Mouse (Mus musculus) kidney, adult 2 months (tissue): ENCODE results near the gene Pdss2. TPM values are rescaled to one million over a fixed set of nuclear protein-coding genes. Genes with fewer than 3 reads are reported as not detected.

Source experiments
- DNase-seq: peaks from one replicate; pipeline ENCODE4 v3.0.0; 2021
- H3K27ac ChIP-seq: fragments of 200-500 bp; 2 replicates; pipeline ENCODE4 v1.5.1; 2012; ENCODE audit warnings: low read depth, low read length, control low read depth, inconsistent platforms; ENCODE audit not compliant: insufficient read depth
- H3K27me3 ChIP-seq: fragments of 200-500 bp; replicated peaks from 2 replicates; pipeline ENCODE4 v1.6.1; 2012; ENCODE audit warnings: mild to moderate bottlenecking, moderate library complexity, low read length, inconsistent platforms; ENCODE audit not compliant: control insufficient read depth, insufficient read depth
- H3K36me3 ChIP-seq: fragments of 200-500 bp; 2 replicates; pipeline ENCODE4 v1.6.1; 2012; ENCODE audit warnings: mild to moderate bottlenecking, moderate library complexity, low read length, inconsistent platforms; ENCODE audit not compliant: control insufficient read depth, insufficient read depth
- H3K4me1 ChIP-seq: fragments of 200-500 bp; 2 replicates; pipeline ENCODE4 v1.6.1; 2011; ENCODE audit warnings: low read length; ENCODE audit not compliant: control insufficient read depth, insufficient read depth
- H3K4me3 ChIP-seq: fragments of 200-500 bp; 2 replicates; pipeline ENCODE4 v1.5.1; 2011; ENCODE audit warnings: mild to moderate bottlenecking, low read depth, low read length, control low read depth; ENCODE audit not compliant: insufficient read depth
- CTCF ChIP-seq: fragments of 200-500 bp; conservative IDR thresholded peaks from 2 replicates; pipeline ENCODE4 v1.5.1; 2011; ENCODE audit warnings: low read depth, mild to moderate bottlenecking, control low read depth, low read length, moderate library complexity, mixed read lengths; ENCODE audit not compliant: insufficient read depth, insufficient read length
- POLR2A ChIP-seq: fragments of 200-500 bp; IDR thresholded peaks from one replicate; pipeline ENCODE4 v1.6.1; 2011; ENCODE audit warnings: low read depth, low read length, control low read depth
- WGBS: fragments of 180-500 bp; shearing (Covaris S2); methylation state at CpG from one replicate; pipeline ENCODE4 v1.1.7; 2018; 5-methylcytosine and 5-hydroxymethylcytosine counted together
- polyA plus RNA-seq: library from polyadenylated mRNA; depleted of rRNA; stranded (reverse); fragments of >200 nt; gene quantifications from 2 replicates; pipeline ENCODE4 v1.2.3, GENCODE M21; 2012

Gene Pdss2
- polyA plus RNA-seq, 1 experiment, result 16.8 TPM

DNA sequence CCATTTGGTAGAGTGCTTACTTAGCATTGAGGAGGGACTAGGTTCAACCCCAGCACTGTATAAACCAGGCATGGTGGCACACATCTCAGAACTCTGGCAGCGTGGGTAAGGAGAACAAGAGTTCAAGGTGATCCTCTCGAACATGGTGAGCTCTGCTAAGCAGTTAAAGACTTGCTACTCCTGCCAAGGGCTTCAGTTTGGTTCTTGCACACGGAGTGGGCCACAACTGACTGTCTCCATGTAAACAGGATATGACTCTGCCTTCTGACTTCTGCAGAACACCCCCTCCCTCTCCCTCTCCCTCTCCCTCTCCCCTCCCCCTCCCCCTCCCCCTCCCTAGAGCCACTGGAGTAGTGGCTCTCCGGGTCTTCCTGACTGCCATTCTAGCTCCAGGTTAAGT lies 109.4 kb downstream of the Pdss2 start:
- whole genome bisulfite sequencing, result 46% methylated on average over 4 of the region's 4 CpGs

GRCm38 (mm10) chr10:43331931-43332701 lies 110.8 kb downstream of the Pdss2 start:
- Histone ChIP-seq H3K4me3 (no peak overlapping the region), H3K4me1 (no peaks in the 10 kb centered on the region), H3K27me3 (no peaks in the 10 kb centered on the region), H3K27ac (no peak overlapping the region), H3K36me3 (no peaks in the 10 kb centered on the region)
- WGBS, result 54% methylated on average over 15 of the region's 15 CpGs
- no peak for DNase-seq
- TF ChIP-seq CTCF, result no peak
- no peak for TF ChIP-seq POLR2A

More for the DNA sequence above, 109.4 kb downstream of the Pdss2 start:
- H3K36me3 ChIP-seq, result no peaks in the 10 kb centered on the region
- no peak overlapping the region for H3K4me3 ChIP-seq
- H3K27ac ChIP-seq, result no peak overlapping the region
- DNase-seq, result no peak
- TF ChIP-seq CTCF (no peak), POLR2A (no peak)
- no peaks in the 10 kb centered on the region for H3K27me3 ChIP-seq
- no peaks in the 10 kb centered on the region for H3K4me1 ChIP-seq

- Histone ChIP-seq H3K36me3 (no peaks in the 10 kb centered on the region), H3K4me3 (no peak overlapping the region), H3K27me3 (no peaks in the 10 kb centered on the region), H3K27ac (no peak overlapping the region), H3K4me1 (0 out of 2 replicates have a peak, but pooled peaks cover 2% of the 10 kb centered on the region)
- 85% methylated on average over 4 of the region's 4 CpGs for WGBS
- TF ChIP-seq CTCF (no peak), POLR2A (no peak)
- DNase-seq, result no peak
Measured at GRCm38 (mm10) chr10:43335874-43336273, 114.6 kb downstream of the Pdss2 start.

- DNase-seq, result no peak
- 99% methylated on average over 2 of the region's 2 CpGs for WGBS
- Histone ChIP-seq H3K4me1 (0 out of 2 replicates have a peak, but pooled peaks cover 2% of the 10 kb centered on the region), H3K36me3 (no peaks in the 10 kb centered on the region), H3K27me3 (no peaks in the 10 kb centered on the region), H3K27ac (no peak overlapping the region), H3K4me3 (no peak overlapping the region)
- TF ChIP-seq POLR2A (no peak), CTCF (no peak)
Measured at GRCm38 (mm10) chr10:43337110-43337509, 115.8 kb downstream of the Pdss2 start.

- TF ChIP-seq CTCF (no peak), POLR2A (no peak)
- H3K27ac ChIP-seq, result no peak overlapping the region
- H3K36me3 ChIP-seq, result no peaks in the 10 kb centered on the region
- 78% methylated on average over 10 of the region's 10 CpGs for WGBS
- H3K4me3 ChIP-seq, result no peak overlapping the region
- 0 out of 2 replicates have a peak, but pooled peaks cover 2% of the 10 kb centered on the region for H3K4me1 ChIP-seq
- H3K27me3 ChIP-seq, result no peaks in the 10 kb centered on the region
- DNase-seq, result no peak
Measured at GRCm38 (mm10) chr10:43339811-43340210, 118.5 kb downstream of the Pdss2 start.

DNA sequence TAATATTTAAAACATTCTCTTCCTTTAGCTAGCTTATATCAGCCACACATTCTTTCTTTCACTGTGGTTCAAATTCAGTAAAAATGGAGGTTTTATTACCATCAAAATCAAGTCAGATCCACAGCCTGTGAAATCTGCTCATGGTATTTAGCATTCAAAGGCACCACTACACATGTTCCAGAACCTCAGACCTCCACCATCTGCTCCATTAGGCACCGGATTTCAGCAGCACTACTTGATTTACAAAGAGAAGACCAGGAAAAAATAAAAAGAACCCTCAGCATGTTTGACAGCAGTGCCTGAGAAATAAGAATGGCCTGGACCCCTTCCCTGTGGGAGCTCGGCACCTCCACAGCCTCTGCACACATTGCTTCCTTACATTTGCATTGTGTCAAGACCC lies 128.4 kb downstream of the Pdss2 start:
- no peak overlapping the region for H3K4me3 ChIP-seq
- WGBS, result 86% methylated on average over 2 of the region's 2 CpGs
- no peak overlapping the region for H3K27ac ChIP-seq
- no peak for DNase-seq
- TF ChIP-seq POLR2A (no peak), CTCF (no peak)
- no peaks in the 10 kb centered on the region for H3K36me3 ChIP-seq
- no peaks in the 10 kb centered on the region for H3K27me3 ChIP-seq
- H3K4me1 ChIP-seq, result peaks cover 2% of the 10 kb centered on the region; the same call in 1 of the 2 replicates

DNA sequence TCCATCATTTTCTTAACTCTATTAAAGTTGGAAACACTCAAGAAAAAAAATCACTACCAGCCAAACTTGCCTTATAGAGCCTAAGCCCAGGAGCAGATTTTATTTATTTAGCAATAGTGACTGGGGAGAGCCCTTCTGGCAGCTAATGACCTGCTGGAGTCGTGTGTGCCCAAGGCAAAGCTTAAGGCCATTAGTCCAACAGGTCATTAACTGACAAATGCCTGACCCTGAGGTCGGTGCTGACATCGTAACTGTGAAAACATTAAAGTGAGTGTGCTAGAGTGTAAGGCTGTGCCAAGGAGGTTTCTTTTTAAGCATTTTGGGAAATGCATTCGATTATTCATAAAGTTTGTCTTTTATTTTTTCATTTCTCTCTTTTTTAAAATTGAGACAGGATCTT lies 136.6 kb downstream of the Pdss2 start:
- peak; percentile 42 for DNase-seq
- TF ChIP-seq CTCF, result no peak
- no peak for TF ChIP-seq POLR2A

GRCm38 (mm10) chr10:43362947-43363346 lies 141.7 kb downstream of the Pdss2 start:
- WGBS, result 97% methylated on average over 6 of the region's 6 CpGs
- no peaks in the 10 kb centered on the region for H3K36me3 ChIP-seq

More for the DNA sequence above, 136.6 kb downstream of the Pdss2 start:
- Histone ChIP-seq H3K4me3 (no peak overlapping the region), H3K27me3 (no peaks in the 10 kb centered on the region), H3K4me1 (peaks cover 8% of the 10 kb centered on the region), H3K27ac (no peak overlapping the region), H3K36me3 (no peaks in the 10 kb centered on the region)
- 37% methylated on average over 4 of the region's 4 CpGs for WGBS

More at GRCm38 (mm10) chr10:43362947-43363346, 141.7 kb downstream of the Pdss2 start:
- no peak for TF ChIP-seq POLR2A
- TF ChIP-seq CTCF, result no peak
- no peak overlapping the region for H3K27ac ChIP-seq
- no peak for DNase-seq
- H3K27me3 ChIP-seq, result no peaks in the 10 kb centered on the region
- no peak overlapping the region for H3K4me3 ChIP-seq
- peaks cover 19% of the 10 kb centered on the region for H3K4me1 ChIP-seq
